ENCODE assay signal across 22 mouse cellular contexts in genomic region chr17:28069446-28069845, GRCm38 (mm10). TPM values are rescaled to one million over a fixed set of nuclear protein-coding genes. Genes with fewer than 3 reads are reported as not detected.
A peak's percentile ranks its signal among the peaks of the same experiment; 100 is the strongest.
DNase-seq lines count a peak whose midpoint lies in the region; ATAC-seq and TF ChIP-seq lines count a peak whose summit lies in the region.
"Had no signal": no experiment of that assay in that cellular context is flagged by ENCODE, and none has a peak within 500 bp of the region (broad histone marks: within the 10 kb centered on the region; RNA-seq: fewer than 3 reads in every experiment).

No protein-coding gene starts in this region.

- no peak overlapping the region for H3K27ac ChIP-seq in heart, embryonic 12.5 days (ENCODE audit: poor library complexity, severe bottlenecking)
- no peak overlapping the region for H3K27ac ChIP-seq in lung, embryonic 14.5 days (ENCODE audit: low read depth)
- H3K27ac ChIP-seq in embryonic facial prominence, embryonic 10.5 days (replicated peaks) = 0 out of 2 replicates have a peak overlapping the region, but pooled peaks have one; percentile 48
- no peak overlapping the region for H3K27ac ChIP-seq in stomach, embryonic 16.5 days (ENCODE audit: low read length)
- H3K27ac ChIP-seq: embryonic facial prominence, embryonic 12.5 days; hindbrain, embryonic 10.5 days; hindbrain, postnatal 0 days; limb, embryonic 15.5 days; liver, embryonic 15.5 days; midbrain, embryonic 12.5 days; neural tube, embryonic 12.5 days had no signal

- 0 out of 2 replicates have a peak, but pooled peaks cover 8% of the 10 kb centered on the region for H3K4me1 ChIP-seq in heart, embryonic 12.5 days (replicated peaks)
- H3K4me1 ChIP-seq in lung, embryonic 14.5 days (ENCODE audit: insufficient read depth) = no peaks in the 10 kb centered on the region
- peaks cover 11% of the 10 kb centered on the region for H3K4me1 ChIP-seq in embryonic facial prominence, embryonic 10.5 days
- peaks cover 9% of the 10 kb centered on the region; the same call in 1 of the 2 replicates for H3K4me1 ChIP-seq in stomach, embryonic 16.5 days (ENCODE audit: control insufficient read depth, insufficient read depth, low read length)
- H3K4me1 ChIP-seq: embryonic facial prominence, embryonic 12.5 days; liver, embryonic 15.5 days had no signal

- H3K27me3 ChIP-seq in heart, embryonic 12.5 days (replicated peaks) = peaks cover 17% of the 10 kb centered on the region; the same call in 1 of the 2 replicates
- H3K27me3 ChIP-seq in lung, embryonic 14.5 days (ENCODE audit: insufficient read depth, low read length) = no peaks in the 10 kb centered on the region
- H3K27me3 ChIP-seq in embryonic facial prominence, embryonic 10.5 days (replicated peaks; ENCODE audit: low read depth, poor library complexity, severe bottlenecking) = no peaks in the 10 kb centered on the region
- H3K27me3 ChIP-seq in stomach, embryonic 16.5 days (ENCODE audit: control insufficient read depth, insufficient read depth, low read length) = no peaks in the 10 kb centered on the region
- H3K27me3 ChIP-seq: embryonic facial prominence, embryonic 12.5 days; limb, embryonic 15.5 days; neural tube, embryonic 12.5 days had no signal

- no peak for DNase-seq in heart, postnatal 10 days
- no peak for DNase-seq in lung, embryonic 14.5 days
- no peak for DNase-seq in lung, postnatal 36 days
- no peak for DNase-seq in embryonic facial prominence, embryonic 10.5 days (ENCODE audit: low spot score)
- DNase-seq in thymus, postnatal 4 days = no peak
- DNase-seq: cerebellum, adult 8-10 months; gastrocnemius, postnatal 25 days; lung, postnatal 4 days; right cerebral cortex, postnatal 4 days; thymus, postnatal 14 days had no signal

- 18% methylated on average over 12 of the region's 12 CpGs for WGBS in heart, embryonic 12.5 days
- WGBS in lung, embryonic 14.5 days = 15% methylated on average over 12 of the region's 12 CpGs
- 25% methylated on average over 12 of the region's 12 CpGs for WGBS in embryonic facial prominence, embryonic 10.5 days
- WGBS in stomach, embryonic 16.5 days = 16% methylated on average over 12 of the region's 12 CpGs

- H3K36me3 ChIP-seq in heart, embryonic 12.5 days = no peaks in the 10 kb centered on the region
- H3K36me3 ChIP-seq in lung, embryonic 14.5 days (ENCODE audit: insufficient read depth) = no peaks in the 10 kb centered on the region
- no peaks in the 10 kb centered on the region for H3K36me3 ChIP-seq in embryonic facial prominence, embryonic 10.5 days (replicated peaks)
- no peaks in the 10 kb centered on the region for H3K36me3 ChIP-seq in stomach, embryonic 16.5 days (ENCODE audit: control insufficient read depth, insufficient read depth, low read length)
- H3K36me3 ChIP-seq: embryonic facial prominence, embryonic 12.5 days; hindbrain, embryonic 10.5 days; limb, embryonic 15.5 days; liver, embryonic 15.5 days; midbrain, embryonic 12.5 days; neural tube, embryonic 12.5 days had no signal

- H3K4me3 ChIP-seq in heart, embryonic 12.5 days = no peak overlapping the region
- no peak overlapping the region for H3K4me3 ChIP-seq in lung, embryonic 14.5 days (ENCODE audit: low read depth, low read length)
- H3K4me3 ChIP-seq in embryonic facial prominence, embryonic 10.5 days = no peak overlapping the region
- no peak overlapping the region for H3K4me3 ChIP-seq in stomach, embryonic 16.5 days (replicated peaks; ENCODE audit: low read length)
- H3K4me3 ChIP-seq: embryonic facial prominence, embryonic 12.5 days; hindbrain, embryonic 10.5 days; limb, embryonic 15.5 days; liver, embryonic 15.5 days; midbrain, embryonic 12.5 days; neural tube, embryonic 12.5 days had no signal

- H3K4me2 ChIP-seq in heart, embryonic 12.5 days = peak overlapping the region; percentile 5; the same call in 1 of the 2 replicates
- no peak overlapping the region for H3K4me2 ChIP-seq in lung, embryonic 14.5 days
- H3K4me2 ChIP-seq in stomach, embryonic 16.5 days (ENCODE audit: low read depth, low read length) = no peak overlapping the region
- H3K4me2 ChIP-seq: embryonic facial prominence, embryonic 12.5 days; limb, embryonic 15.5 days; liver, embryonic 15.5 days; midbrain, embryonic 12.5 days; neural tube, embryonic 12.5 days had no signal

- no peak overlapping the region for H3K9ac ChIP-seq in heart, embryonic 12.5 days
- H3K9ac ChIP-seq in lung, embryonic 14.5 days = no peak overlapping the region
- peak overlapping the region; percentile 31; the same call in 1 of the 2 replicates for H3K9ac ChIP-seq in stomach, embryonic 16.5 days (ENCODE audit: low read length)
- H3K9ac ChIP-seq: embryonic facial prominence, embryonic 12.5 days; limb, embryonic 15.5 days; liver, embryonic 15.5 days; midbrain, embryonic 12.5 days; neural tube, embryonic 12.5 days had no signal

- H3K9me3 ChIP-seq in heart, embryonic 12.5 days (replicated peaks) = 0 out of 2 replicates have a peak, but pooled peaks cover 5% of the 10 kb centered on the region
- no peaks in the 10 kb centered on the region for H3K9me3 ChIP-seq in lung, embryonic 14.5 days (ENCODE audit: low read depth, low read length)
- H3K9me3 ChIP-seq in embryonic facial prominence, embryonic 10.5 days = no peaks in the 10 kb centered on the region; the same call in 1 of the 2 replicates
- no peaks in the 10 kb centered on the region for H3K9me3 ChIP-seq in stomach, embryonic 16.5 days (replicated peaks; ENCODE audit: control insufficient read depth, low read length)
- H3K9me3 ChIP-seq: limb, embryonic 15.5 days; liver, embryonic 15.5 days; midbrain, embryonic 12.5 days; neural tube, embryonic 12.5 days had no signal

- intact Hi-C loops in heart, postnatal 10 days (cut with DNase I) = no loop called here

- no peak for TF ChIP-seq CTCF in lung, embryonic 14.5 days (IDR thresholded peaks at IDR 0.05; ENCODE audit: low read depth)

- ATAC-seq in heart, embryonic 12.5 days (ENCODE audit: insufficient number of reproducible peaks, low FRiP score) = no peak
- ATAC-seq in lung, embryonic 14.5 days (ENCODE audit: insufficient read depth) = peak; percentile 40
- no peak for ATAC-seq in stomach, embryonic 16.5 days (ENCODE audit: insufficient read depth, low FRiP score)
- ATAC-seq: forebrain, embryonic 16.5 days; intestine, postnatal 0 days had no signal

RNA-seq across cellular contexts. Expression of gene Tcp11, which starts 11.0 kb away (rescaled TPM):
- 0.23 and 1.1 TPM in 2 replicates for polyA plus RNA-seq in heart, embryonic 12.5 days (2016; fragmentation: Nextera tagmentation; extraction: Ambion mirVana)
- under 1 TPM; 0.12 to 0.25 TPM for total RNA-seq in heart, postnatal 10 days (2021)
- 1.6 and 2.0 TPM in 2 replicates for polyA plus RNA-seq in lung, embryonic 14.5 days (2014; fragmentation: Nextera tagmentation; extraction: Ambion mirVana)
- polyA plus RNA-seq in embryonic facial prominence, embryonic 10.5 days (2016; fragmentation: Nextera tagmentation; extraction: Ambion mirVana) = 0.54 and 0.83 TPM in 2 replicates
- polyA plus RNA-seq in stomach, embryonic 16.5 days (2015; fragmentation: Nextera tagmentation; extraction: Ambion mirVana) = 1.1 and 1.9 TPM in 2 replicates
- total RNA-seq: CH12.LX; gastrocnemius, postnatal 25 days had no signal
